Mouse (Mus musculus) MEL (cell line): ENCODE results near the gene Tesk1. TPM values are rescaled to one million over a fixed set of nuclear protein-coding genes. Genes with fewer than 3 reads are reported as not detected.

Experiments
- DNase-seq: peaks from one replicate; pipeline ENCODE4 v3.0.0; 2011; ENCODE audit warnings: low read depth, low spot score
- H3K27ac ChIP-seq: 2 replicates; pipeline ENCODE4 v1.5.1; 2012; ENCODE audit warnings: low read depth, mild to moderate bottlenecking, control low read depth, low read length, moderate library complexity; ENCODE audit not compliant: control insufficient read depth
- H3K27me3 ChIP-seq, 2 experiments: fragments of 150-350 bp in 1 of 2; sonication (generic) in 1 of 2; 2 replicates each; pipeline ENCODE4 v1.6.1; 2012; ENCODE audit warnings: low read length in 2 of 2, mild to moderate bottlenecking in 2 of 2, improper control_type of control experiment in 1 of 2, moderate library complexity in 1 of 2; ENCODE audit not compliant: insufficient read depth in 2 of 2, control insufficient read depth in 1 of 2
- H3K36me3 ChIP-seq, 2 experiments: 2 replicates each; pipeline ENCODE4 v1.6.1; 2012 to 2014; ENCODE audit warnings: low read length in 2 of 2, improper control_type of control experiment in 1 of 2, inconsistent platforms in 1 of 2, mild to moderate bottlenecking in 1 of 2; ENCODE audit not compliant: insufficient read depth in 2 of 2, control insufficient read depth in 1 of 2
- H3K4me1 ChIP-seq, 2 experiments: fragments of 150-350 bp in 1 of 2; sonication (generic) in 1 of 2; 2 replicates each; pipeline ENCODE4 v1.6.1; 2012; ENCODE audit warnings: low read length in 2 of 2, improper control_type of control experiment in 1 of 2, mild to moderate bottlenecking in 1 of 2; ENCODE audit not compliant: insufficient read depth in 2 of 2, control insufficient read depth in 1 of 2
- H3K4me3 ChIP-seq, 2 experiments: fragments of 150-350 bp in 1 of 2; sonication (generic) in 1 of 2; 2 replicates each; pipeline ENCODE4 v1.5.1; 2012; ENCODE audit warnings: low read depth in 2 of 2, low read length in 2 of 2, mild to moderate bottlenecking in 2 of 2, moderate library complexity in 2 of 2, control low read depth in 1 of 2, improper control_type of control experiment in 1 of 2; ENCODE audit not compliant: control insufficient read depth in 1 of 2, insufficient read depth in 1 of 2
- H3K79me2 ChIP-seq: 2 replicates; pipeline ENCODE4 v1.6.1; 2012; ENCODE audit warnings: mild to moderate bottlenecking, low read length, moderate library complexity; ENCODE audit not compliant: control insufficient read depth, poor library complexity, insufficient read depth
- H3K9ac ChIP-seq: 2 replicates; pipeline ENCODE4 v1.6.1; 2012; ENCODE audit warnings: low read depth, mild to moderate bottlenecking, control low read depth, low read length, moderate library complexity; ENCODE audit not compliant: control insufficient read depth, poor library complexity, severe bottlenecking
- H3K9me3 ChIP-seq: fragments of 150-350 bp; sonication (generic); replicated peaks from 2 replicates; pipeline ENCODE4 v1.6.1; 2012; ENCODE audit warnings: mild to moderate bottlenecking, low read length, improper control_type of control experiment, moderate library complexity; ENCODE audit not compliant: insufficient read depth
- CHD1 ChIP-seq: IDR thresholded peaks from 2 replicates; pipeline ENCODE4 v1.6.1; 2012; ENCODE audit warnings: low read depth, mild to moderate bottlenecking, inconsistent platforms, low read length, improper control_type of control experiment
- CTCF ChIP-seq, 3 experiments: IDR thresholded peaks in 2 of 3; conservative IDR thresholded peaks in 1 of 3; 2 replicates each; pipeline ENCODE4 v1.5.1; 2011 to 2012; ENCODE audit warnings: low read length in 3 of 3, low read depth in 2 of 3, mild to moderate bottlenecking in 2 of 3, improper control_type of control experiment in 1 of 3, inconsistent platforms in 1 of 3, mixed read lengths in 1 of 3, moderate library complexity in 1 of 3; ENCODE audit not compliant: control insufficient read depth in 1 of 3, insufficient read depth in 1 of 3, poor library complexity in 1 of 3, severe bottlenecking in 1 of 3
- E2F4 ChIP-seq: IDR thresholded peaks from 2 replicates; pipeline ENCODE4 v1.6.1; 2011; ENCODE audit warnings: low read depth, low read length, improper control_type of control experiment, borderline replicate concordance
- ELF1 ChIP-seq: IDR thresholded peaks from 2 replicates; pipeline ENCODE4 v1.6.1; 2014; ENCODE audit warnings: low read depth, mild to moderate bottlenecking, inconsistent platforms, low read length, improper control_type of control experiment, moderate library complexity
- EP300 ChIP-seq, 2 experiments: IDR thresholded peaks; 2 replicates each; pipeline ENCODE4 v1.6.1; 2011; ENCODE audit warnings: improper control_type of control experiment in 2 of 2, low read length in 2 of 2, low read depth in 1 of 2, mild to moderate bottlenecking in 1 of 2
- GATA1 ChIP-seq: IDR thresholded peaks from 2 replicates; pipeline ENCODE4 v1.6.1; 2011; ENCODE audit warnings: low read depth, low read length, improper control_type of control experiment
- JUND ChIP-seq: IDR thresholded peaks from 2 replicates; pipeline ENCODE4 v1.6.1; 2011; ENCODE audit warnings: low read depth, mild to moderate bottlenecking, improper control_type of control experiment, low read length
- KAT2A ChIP-seq: conservative IDR thresholded peaks from 2 replicates; pipeline ENCODE4 v1.6.1; 2012; ENCODE audit warnings: low read depth, low read length, improper control_type of control experiment, inconsistent platforms
- MAFK ChIP-seq: IDR thresholded peaks from 2 replicates; pipeline ENCODE4 v1.6.1; 2011; ENCODE audit warnings: low read depth, mild to moderate bottlenecking, low read length, improper control_type of control experiment, borderline replicate concordance
- MAX ChIP-seq: IDR thresholded peaks from 2 replicates; pipeline ENCODE4 v1.6.1; 2011; ENCODE audit warnings: low read length, improper control_type of control experiment
- MAZ ChIP-seq: IDR thresholded peaks from 2 replicates; pipeline ENCODE4 v1.6.1; 2012; ENCODE audit warnings: low read depth, mild to moderate bottlenecking, inconsistent platforms, low read length, improper control_type of control experiment
- MEF2A ChIP-seq: IDR thresholded peaks from 2 replicates; pipeline ENCODE4 v1.6.1; 2014; ENCODE audit warnings: low read depth, mild to moderate bottlenecking, inconsistent platforms, low read length, improper control_type of control experiment; ENCODE audit not compliant: poor library complexity, insufficient replicate concordance, severe bottlenecking; ENCODE audit errors: extremely low read depth
- MXI1 ChIP-seq: IDR thresholded peaks from 2 replicates; pipeline ENCODE4 v1.6.1; 2011; ENCODE audit warnings: mild to moderate bottlenecking, low read depth, low read length, improper control_type of control experiment
- MYB ChIP-seq: IDR thresholded peaks from 2 replicates; pipeline ENCODE4 v1.6.1; 2011; ENCODE audit warnings: mild to moderate bottlenecking, low read depth, low read length, improper control_type of control experiment
- NELFE ChIP-seq: IDR thresholded peaks from 2 replicates; pipeline ENCODE4 v1.6.1; 2011; ENCODE audit warnings: low read depth, low read length, improper control_type of control experiment
- NRF1 ChIP-seq: IDR thresholded peaks from 2 replicates; pipeline ENCODE4 v1.6.1; 2014; ENCODE audit warnings: low read depth, mild to moderate bottlenecking, inconsistent platforms, low read length, improper control_type of control experiment, moderate library complexity; ENCODE audit not compliant: poor library complexity, insufficient read depth, severe bottlenecking
- POLR2A ChIP-seq, 2 experiments: IDR thresholded peaks; 2 replicates each; pipeline ENCODE4 v1.6.1; 2011 to 2012; ENCODE audit warnings: low read length in 2 of 2, mild to moderate bottlenecking in 2 of 2, control low read depth in 1 of 2, improper control_type of control experiment in 1 of 2, low read depth in 1 of 2, moderate library complexity in 1 of 2; ENCODE audit not compliant: control insufficient read depth in 1 of 2, insufficient read depth in 1 of 2, poor library complexity in 1 of 2
- RCOR1 ChIP-seq: IDR thresholded peaks from 2 replicates; pipeline ENCODE4 v1.6.1; 2012; ENCODE audit warnings: low read depth, mild to moderate bottlenecking, inconsistent platforms, low read length, improper control_type of control experiment
- SMC3 ChIP-seq: IDR thresholded peaks from 2 replicates; pipeline ENCODE4 v1.6.1; 2011; ENCODE audit warnings: low read depth, low read length, improper control_type of control experiment
- TAL1 ChIP-seq: IDR thresholded peaks from 2 replicates; pipeline ENCODE4 v1.6.1; 2012; ENCODE audit warnings: mild to moderate bottlenecking, inconsistent platforms, low read length, moderate library complexity, mixed read lengths
- TBP ChIP-seq: IDR thresholded peaks from 2 replicates; pipeline ENCODE4 v1.8.0; 2011; ENCODE audit warnings: low read depth, low read length, improper control_type of control experiment
- UBTF ChIP-seq: IDR thresholded peaks from 2 replicates; pipeline ENCODE4 v1.6.1; 2012; ENCODE audit warnings: low read depth, mild to moderate bottlenecking, inconsistent platforms, low read length, improper control_type of control experiment, moderate library complexity, borderline replicate concordance; ENCODE audit not compliant: insufficient read depth
- ZC3H11A ChIP-seq: IDR thresholded peaks from 2 replicates; pipeline ENCODE4 v1.6.1; 2012; ENCODE audit warnings: low read depth, mild to moderate bottlenecking, inconsistent platforms, low read length, improper control_type of control experiment
- ZKSCAN1 ChIP-seq: IDR thresholded peaks from 2 replicates; pipeline ENCODE4 v1.6.1; 2012; ENCODE audit warnings: low read depth, mild to moderate bottlenecking, inconsistent platforms, low read length, improper control_type of control experiment, moderate library complexity
- ZMIZ1 ChIP-seq: IDR thresholded peaks from 2 replicates; pipeline ENCODE4 v1.6.1; 2012; ENCODE audit warnings: low read depth, mild to moderate bottlenecking, inconsistent platforms, low read length, improper control_type of control experiment, moderate library complexity
- ZNF384 ChIP-seq: IDR thresholded peaks from 2 replicates; pipeline ENCODE4 v1.6.1; 2012; ENCODE audit warnings: low read depth, mild to moderate bottlenecking, inconsistent platforms, low read length, improper control_type of control experiment
- polyA plus RNA-seq, 2 experiments: library from polyadenylated mRNA; stranded (reverse) in 1 of 2; unstranded in 1 of 2; fragments of >175 nt in 1 of 2; fragments of >200 nt in 1 of 2; gene quantifications; 2 replicates each; pipeline versions ENCODE4 v1.2.1 to v1.2.4; 2012; ENCODE audit warnings: low replicate concordance in 2 of 2, low read depth in 1 of 2; ENCODE audit not compliant: insufficient read length in 2 of 2, insufficient read depth in 1 of 2, missing spikeins in 1 of 2
- total RNA-seq: library from RNA; depleted of rRNA; stranded (reverse); fragments of 300-350 nt; gene quantifications from 2 replicates; pipeline ENCODE4 v1.2.3, GENCODE M21; 2012

Tesk1 gene
- total and polyA plus RNA-seq, 3 experiments, result 9.1 to 24.6 TPM; not detected in 1

GRCm38 (mm10) chr4:43396381-43396780 is 45.4 kb upstream of the Tesk1 start:
- Histone ChIP-seq H3K4me1 (peaks cover 2 to 7% of the 10 kb centered on the region in 2 experiments; a peak in 1 of 4 replicates), H3K9me3 (no peaks in the 10 kb centered on the region), H3K27ac (no peak overlapping the region), H3K9ac (no peak overlapping the region), H3K27me3 (no peaks in the 10 kb centered on the region), H3K4me3 (no peak overlapping the region), H3K79me2 (no peaks in the 10 kb centered on the region), H3K36me3 (no peaks in the 10 kb centered on the region; a peak in 1 of 4 replicates)
- TF ChIP-seq EP300 (IDR thresholded peaks at IDR 0.05; ENCODE audit: low read depth in 1 of 2, low read length in 2 of 2), result no peak
- no peak for TF ChIP-seq SMC3
- TF ChIP-seq MAX, result no peak
- no peak for TF ChIP-seq CHD1
- TF ChIP-seq UBTF, result no peak
- TF ChIP-seq CTCF (IDR thresholded peaks at IDR 0.05 in 2 of 3, conservative IDR thresholded peaks at IDR 0.05 in 1 of 3; ENCODE audit: control insufficient read depth in 1 of 3, insufficient read depth in 1 of 3, low read depth in 2 of 3, low read length in 3 of 3, poor library complexity in 1 of 3, severe bottlenecking in 1 of 3), result no peak
- TF ChIP-seq MXI1, result no peak
- no peak for TF ChIP-seq ELF1
- no peak for TF ChIP-seq TBP
- DNase-seq, result no peak

GRCm38 (mm10) chr4:43398014-43398413 is 43.7 kb upstream of the Tesk1 start:
- Histone ChIP-seq H3K9ac (no peak overlapping the region), H3K27me3 (no peaks in the 10 kb centered on the region), H3K79me2 (no peaks in the 10 kb centered on the region), H3K4me3 (no peak overlapping the region), H3K27ac (no peak overlapping the region), H3K9me3 (no peaks in the 10 kb centered on the region), H3K36me3 (no peaks in the 10 kb centered on the region; a peak in 1 of 4 replicates), H3K4me1 (peaks cover 2 to 7% of the 10 kb centered on the region in 2 experiments; a peak in 1 of 4 replicates)
- no peak for DNase-seq
- TF ChIP-seq MAZ (no peak), MEF2A (no peak)

GRCm38 (mm10) chr4:43398829-43399331 is 42.9 kb upstream of the Tesk1 start:
- TF ChIP-seq JUND (no peak), EP300 (IDR thresholded peaks at IDR 0.05; ENCODE audit: low read depth in 1 of 2, low read length in 2 of 2) (no peak), POLR2A (IDR thresholded peaks at IDR 0.05; ENCODE audit: control insufficient read depth in 1 of 2, insufficient read depth in 1 of 2, low read depth in 1 of 2, low read length in 2 of 2, poor library complexity in 1 of 2) (no peak), ZC3H11A (no peak), TAL1 (no peak), E2F4 (no peak), GATA1 (no peak), NELFE (no peak), ZNF384 (no peak), ZMIZ1 (no peak), RCOR1 (no peak), KAT2A (no peak), MYB (no peak), NRF1 (no peak), MAFK (no peak), SMC3 (no peak), ZKSCAN1 (no peak), CTCF (IDR thresholded peaks at IDR 0.05 in 2 of 3, conservative IDR thresholded peaks at IDR 0.05 in 1 of 3; ENCODE audit: control insufficient read depth in 1 of 3, insufficient read depth in 1 of 3, low read depth in 2 of 3, low read length in 3 of 3, poor library complexity in 1 of 3, severe bottlenecking in 1 of 3) (no peak)
- Histone ChIP-seq H3K9me3 (no peaks in the 10 kb centered on the region), H3K27me3 (no peaks in the 10 kb centered on the region), H3K4me3 (no peak overlapping the region), H3K36me3 (no peaks in the 10 kb centered on the region; a peak in 1 of 4 replicates), H3K27ac (no peak overlapping the region), H3K9ac (no peak overlapping the region), H3K79me2 (no peaks in the 10 kb centered on the region), H3K4me1 (peaks cover 2 to 7% of the 10 kb centered on the region in 2 experiments; a peak in 1 of 4 replicates)
- DNase-seq, result no peak
